Mouse (Mus musculus): ENCODE results near the gene Actn3.
"Not testable (repeated sequence)": the region's sequence is repeated elsewhere in the genome, so short reads cannot be mapped to it uniquely, and the experiment has no call there.

Gene Actn3

GRCm38 (mm10) chr19:4877785-4878184, at the start of gene Actn3:
Gene Actn3, minus strand, starts transcription at chr19:4877909.
- peak; percentile 13 for DNase-seq (ENCODE audit: low spot score)

DNA sequence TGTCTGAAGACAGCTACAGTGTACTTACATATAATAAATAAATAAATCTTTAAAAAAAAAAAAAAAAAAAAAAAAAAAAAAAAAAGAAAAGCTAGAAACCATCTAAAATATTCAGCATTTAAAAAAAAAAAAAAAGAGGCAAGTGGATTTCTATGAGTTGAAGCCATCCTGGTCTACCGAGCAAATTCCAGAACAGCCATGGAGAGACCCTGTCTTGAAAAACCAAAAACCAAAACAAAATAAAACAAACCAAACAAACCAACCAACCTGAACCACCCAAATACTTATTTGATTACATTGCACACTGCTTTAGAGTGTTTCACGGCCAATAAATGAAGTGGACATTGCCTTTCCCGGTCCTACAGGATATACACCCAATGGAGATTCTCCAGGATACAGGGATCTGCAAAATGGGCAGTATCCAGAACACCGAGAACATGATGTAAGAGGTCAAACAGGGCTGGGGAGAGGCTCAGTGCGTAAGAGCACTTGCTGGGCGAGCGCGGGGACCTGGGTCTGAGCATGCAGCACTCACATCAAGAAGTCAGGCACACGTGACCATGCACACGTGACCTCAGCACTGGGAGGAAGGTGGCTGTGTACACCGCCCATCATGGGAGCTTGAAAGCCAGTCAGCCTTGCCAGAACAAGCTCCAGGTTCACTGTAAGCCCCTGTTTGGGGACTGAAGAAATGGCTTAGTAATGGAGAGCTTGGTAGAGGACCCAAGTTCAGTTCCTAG, 47.6 kb upstream of the Actn3 start:
- DNase-seq (ENCODE audit: low spot score): no peak

GRCm38 (mm10) chr19:4919652-4920051, 41.9 kb upstream of the Actn3 start:
- no peak for DNase-seq (ENCODE audit: low spot score)

GRCm38 (mm10) chr19:4916827-4917226, 39.1 kb upstream of the Actn3 start:
- no peak for DNase-seq (ENCODE audit: low spot score)

DNA sequence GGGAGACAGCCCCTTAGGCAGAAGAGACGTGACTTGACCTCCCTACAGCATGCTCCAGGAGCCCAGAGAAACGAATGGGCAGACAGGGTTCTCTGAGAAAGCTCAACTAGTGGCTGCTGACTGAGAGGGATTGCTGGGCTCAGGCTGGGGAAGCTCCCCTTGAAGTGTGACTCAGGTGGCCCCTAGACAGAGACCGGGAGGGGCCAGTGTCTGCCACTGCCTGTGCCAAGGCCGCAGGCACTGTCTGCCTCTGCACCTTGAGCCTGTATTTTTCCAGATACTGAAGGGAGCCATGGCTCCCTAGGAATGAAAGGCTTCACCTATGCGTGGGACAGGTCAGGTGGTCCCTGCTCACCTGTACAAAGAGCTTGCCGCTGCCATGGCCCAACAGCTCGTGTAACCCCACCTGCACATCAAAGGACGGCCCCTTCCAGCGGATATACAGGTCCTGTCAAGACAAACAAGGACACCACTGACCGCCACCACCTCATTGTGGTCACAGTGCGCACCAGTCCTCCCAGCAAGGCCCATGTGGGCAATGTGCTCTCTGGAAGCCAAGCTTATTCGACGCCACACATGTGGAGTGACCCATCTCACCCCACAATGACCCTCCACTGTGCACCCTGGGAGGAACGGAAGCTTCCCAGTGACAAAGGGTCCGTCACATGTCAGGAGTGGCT, 38.4 kb upstream of the Actn3 start:
- no peak for DNase-seq (ENCODE audit: low spot score)

DNA sequence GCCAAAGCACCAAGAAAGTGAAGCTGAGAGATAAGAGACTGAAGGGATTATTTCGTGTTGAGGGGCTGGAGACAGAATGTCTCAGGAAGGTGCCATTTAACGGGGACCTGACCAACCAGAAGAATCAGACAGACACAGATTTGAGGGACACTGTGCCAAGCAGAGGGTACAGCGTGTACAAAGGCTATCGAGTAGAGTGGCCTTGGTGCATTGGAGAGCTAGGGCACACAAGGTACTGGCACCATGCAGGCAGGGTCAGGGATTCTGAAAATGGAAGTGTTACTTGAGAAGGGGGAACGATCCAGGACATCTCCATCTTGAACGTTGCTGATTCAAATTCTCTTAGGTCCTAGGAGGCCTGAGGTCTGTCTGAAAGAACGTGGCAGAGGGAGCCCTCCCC, 31.7 kb upstream of the Actn3 start:
- no peak for DNase-seq (ENCODE audit: low spot score)

GRCm38 (mm10) chr19:4908107-4908506, 30.4 kb upstream of the Actn3 start:
- DNase-seq (ENCODE audit: low spot score): no peak

- peak; percentile 71 for DNase-seq (ENCODE audit: low spot score)
These were observed 28.5 kb upstream of the Actn3 start, which contains the start of gene Bbs1 for GRCm38 (mm10) chr19:4905979-4906794. Gene Bbs1, minus strand, starts transcription at chr19:4906628.

- no peak for DNase-seq (ENCODE audit: low spot score)
These were observed 22.2 kb upstream of the Actn3 start for GRCm38 (mm10) chr19:4899888-4900287.

DNA sequence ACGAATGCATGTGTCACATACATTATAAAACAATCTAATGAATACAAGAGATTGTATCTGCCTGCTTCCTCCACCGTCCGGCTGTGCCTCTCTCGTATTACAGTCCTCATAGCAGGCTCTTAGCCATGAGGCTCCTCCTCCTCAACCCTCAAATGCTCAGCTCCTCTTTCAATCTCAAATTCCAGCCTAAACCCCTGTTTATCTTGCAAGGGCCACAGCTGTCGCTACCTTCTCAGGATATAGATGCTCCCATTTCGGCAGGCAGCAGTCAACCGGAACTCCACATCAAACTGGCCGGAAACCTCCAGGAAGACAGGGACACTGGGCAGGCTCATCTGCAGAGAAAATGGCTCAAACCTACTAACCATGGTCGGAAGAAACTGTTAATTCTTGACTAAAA, 21.3 kb upstream of the Actn3 start:
- no peak for DNase-seq (ENCODE audit: low spot score)

DNA sequence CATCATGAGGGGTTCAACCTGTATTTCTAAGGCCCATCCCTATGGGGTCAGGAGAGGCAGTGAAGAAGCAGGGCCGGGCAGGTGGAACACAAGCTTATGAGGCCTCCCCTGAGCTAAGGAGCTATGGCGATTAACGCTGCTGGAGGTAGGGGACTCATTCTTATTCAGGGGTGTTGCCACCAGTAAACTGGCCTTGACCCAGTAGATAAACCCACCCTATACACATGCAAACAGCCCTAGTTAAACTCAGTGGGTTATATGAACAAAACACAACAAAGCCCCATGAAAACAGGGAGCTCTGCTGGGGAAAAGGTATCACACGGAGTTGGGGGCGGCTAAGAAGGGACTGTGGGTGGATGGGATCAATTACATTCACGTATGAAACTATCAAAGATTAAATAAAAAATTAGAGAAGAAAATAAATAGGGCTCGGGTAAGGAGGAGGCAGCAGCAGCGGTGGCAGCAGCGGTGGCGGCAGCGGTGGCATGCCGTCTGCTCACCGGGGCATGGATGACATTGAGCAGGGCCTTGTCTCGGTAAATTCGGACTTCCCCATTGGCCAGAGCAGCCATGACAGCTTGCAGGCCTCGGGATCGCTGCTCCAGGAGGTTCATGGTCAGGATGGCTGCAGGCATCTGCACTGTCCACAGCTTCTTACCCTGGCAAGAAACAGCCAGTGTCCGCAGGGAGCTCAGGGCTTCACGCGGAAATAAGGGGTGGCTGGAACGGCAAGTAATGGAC, 19.2 kb upstream of the Actn3 start:
- no peak for DNase-seq (ENCODE audit: low spot score)

- DNase-seq (ENCODE audit: low spot score): no peak
These were observed 14.1 kb upstream of the Actn3 start for GRCm38 (mm10) chr19:4891798-4892197.

- DNase-seq (ENCODE audit: low spot score): no peak
These were observed 12.1 kb upstream of the Actn3 start for GRCm38 (mm10) chr19:4889791-4890190.

DNA sequence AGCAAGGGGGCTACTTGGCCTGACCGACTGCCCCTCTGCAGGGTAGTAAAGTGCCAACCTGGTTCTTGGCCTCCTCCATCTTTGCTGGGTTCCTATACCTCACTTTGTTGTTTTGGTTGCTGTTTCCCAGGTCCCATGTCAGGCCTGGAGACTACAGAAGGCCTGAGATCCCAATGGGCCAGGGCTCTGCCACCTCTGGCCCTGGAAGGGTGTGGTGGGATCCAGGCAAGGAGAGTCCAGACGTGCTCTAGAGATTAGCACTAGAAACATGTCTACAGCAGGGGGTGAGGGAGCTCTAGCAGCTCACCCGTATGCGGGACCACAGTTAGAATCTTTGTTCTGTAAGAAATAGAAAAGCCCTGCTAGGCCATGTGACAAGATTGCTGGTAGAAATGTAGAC, 6.3 kb upstream of the Actn3 start:
- no peak for DNase-seq (ENCODE audit: low spot score)

- no peak for DNase-seq (ENCODE audit: low spot score)
These were observed 1.6 kb upstream of the Actn3 start for GRCm38 (mm10) chr19:4879324-4879703.

GRCm38 (mm10) chr19:4878405-4879323, 955 bp upstream of the Actn3 start, which contains the start of gene Zdhhc24:
Gene Zdhhc24, plus strand, starts transcription at chr19:4878668.
- peak; percentile 96 for DNase-seq (ENCODE audit: low spot score)

- DNase-seq (ENCODE audit: low spot score): no peak
These were observed 954 bp downstream of the Actn3 start for GRCm38 (mm10) chr19:4876755-4877154.

GRCm38 (mm10) chr19:4876241-4876640, 1.5 kb downstream of the Actn3 start:
- DNase-seq (ENCODE audit: low spot score): no peak

GRCm38 (mm10) chr19:4874613-4875012, 3.1 kb downstream of the Actn3 start:
- not testable (repeated sequence) for DNase-seq (ENCODE audit: low spot score)

DNA sequence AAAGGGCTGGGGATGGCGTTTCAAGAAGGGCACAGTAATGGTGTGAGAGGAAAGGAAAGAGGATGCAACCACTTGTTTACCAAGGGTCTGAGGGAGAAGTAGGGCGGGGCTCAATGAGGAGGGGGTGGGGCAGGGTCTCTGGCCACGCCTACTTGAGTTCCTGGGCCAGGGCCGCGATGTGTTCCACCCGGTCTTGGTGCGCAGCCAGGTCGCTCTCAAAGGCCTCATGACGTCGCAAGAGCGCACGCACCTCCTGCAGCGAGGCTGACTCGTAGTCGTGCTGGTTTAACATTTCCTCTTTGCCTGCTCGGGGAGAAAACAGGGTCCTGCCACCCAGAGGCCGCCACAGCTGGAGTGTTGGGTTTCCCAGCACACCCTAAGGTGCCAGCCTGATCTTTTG, 12.6 kb downstream of the Actn3 start:
- no peak for DNase-seq (ENCODE audit: low spot score)

DNA sequence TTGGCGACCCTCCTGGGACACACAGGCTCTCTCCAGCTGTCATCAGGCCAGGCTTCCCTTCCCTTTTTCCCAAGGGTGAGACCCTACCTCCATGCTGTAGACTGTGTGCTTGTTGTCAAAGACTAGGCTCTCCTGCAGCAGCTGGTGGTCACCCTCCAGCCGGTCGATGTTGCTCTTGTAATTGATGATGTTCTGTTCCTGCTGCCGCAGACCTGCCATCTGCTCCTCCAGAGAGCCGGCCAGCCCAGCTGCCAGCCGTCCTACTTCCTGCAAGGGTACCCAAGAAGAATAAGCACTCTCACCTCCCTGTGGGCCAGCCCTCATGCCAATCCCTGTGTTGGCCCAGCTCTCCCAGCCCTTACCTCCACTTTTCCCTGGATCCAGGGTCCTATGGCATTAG, 14.7 kb downstream of the Actn3 start:
- no peak for DNase-seq (ENCODE audit: low spot score)

All from yolk sac, embryonic 10.5 days (tissue).